Mouse (Mus musculus) left cerebral cortex, postnatal 36 days (tissue): ENCODE data around the gene Bmx. TPM values are rescaled to one million over a fixed set of nuclear protein-coding genes. Genes with fewer than 3 reads are reported as not detected.

ENCODE experiments used
- DNase-seq, 2 experiments: peaks; one replicate each; pipeline ENCODE4 v3.0.0; 2021 to 2022; ENCODE audit warnings: low spot score in 2 of 2, mixed read lengths in 1 of 2
- intact Hi-C: fragments of 180-260 bp; cut with DNase I; formaldehyde crosslinking; loops from one replicate; pipeline ENCODE4 v1.15.1; 2025
- total RNA-seq, 2 experiments: library from RNA; stranded (reverse); gene quantifications; 2 replicates each; pipeline ENCODE4 v1.2.3; 2021

Gene Bmx
- total RNA-seq, 2 experiments from 2014 or later = 0.57 to 0.77 TPM

DNA sequence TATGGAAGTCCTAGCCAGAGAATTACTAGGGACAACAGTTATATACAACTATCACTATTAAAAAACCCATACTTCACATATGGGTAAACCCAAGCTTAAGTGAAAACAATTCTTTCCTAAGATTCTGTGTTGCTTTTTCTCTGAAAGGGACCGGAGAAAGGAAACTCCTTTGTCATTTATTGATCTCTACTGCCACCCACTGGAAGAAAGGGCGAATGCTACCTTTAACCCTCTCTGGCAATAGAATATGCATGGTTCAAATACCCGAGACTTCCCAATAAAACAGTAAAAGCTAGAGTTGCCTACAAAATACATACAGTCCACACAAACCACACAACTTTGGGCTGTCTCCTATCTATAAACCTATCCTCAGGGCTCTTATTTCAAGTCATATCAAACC lies 78.2 kb downstream of the Bmx start:
- intact Hi-C loops = loop anchor here (2.0 to 10.0 kb wide), 3 partner anchors 79 to 1235 kb away; no protein-coding TSS in a partner anchor
- peak in 1 of 2 experiments; percentile 10 for DNase-seq

DNA sequence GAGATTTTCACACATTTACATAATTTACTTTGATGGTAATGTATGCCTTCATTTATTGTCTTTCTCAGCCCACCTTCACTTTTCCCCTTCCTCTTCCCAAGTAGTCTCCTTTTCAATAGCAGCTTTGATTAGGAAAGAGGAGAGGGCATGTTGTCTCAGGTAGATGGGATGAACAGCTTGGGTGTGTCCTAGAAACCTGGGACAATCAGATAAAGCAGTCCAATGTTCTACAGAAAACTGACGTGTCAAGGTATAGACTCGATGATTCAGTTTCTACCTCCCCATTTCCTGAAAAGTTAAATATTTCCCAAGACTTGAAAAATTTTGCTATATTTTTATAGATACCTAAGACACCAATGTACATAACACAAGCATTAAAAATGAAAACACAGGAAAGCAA lies 79.1 kb downstream of the Bmx start:
- intact Hi-C loops = loop anchor here (10.0 kb wide), 1 partner anchor 1234 kb away; no protein-coding TSS in a partner anchor
- no peak for DNase-seq

DNA sequence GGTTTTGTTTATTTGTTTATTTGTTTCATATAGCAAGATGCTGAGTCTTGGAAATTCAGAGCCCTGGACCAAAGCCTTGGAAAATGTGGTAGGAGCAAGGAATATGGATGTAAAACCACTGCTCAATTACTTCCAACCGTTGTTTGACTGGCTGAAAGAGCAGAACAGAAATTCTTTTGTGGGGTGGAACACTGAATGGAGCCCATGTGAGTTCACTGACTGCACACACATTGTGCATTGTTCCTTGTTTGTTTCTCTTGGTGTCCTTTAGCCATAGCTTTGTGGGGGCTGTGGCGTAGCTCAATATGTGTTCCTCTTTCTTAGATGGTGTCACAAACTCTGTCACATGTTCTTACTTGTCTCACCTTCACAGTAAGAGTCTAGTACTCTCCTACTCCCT lies 82.2 kb downstream of the Bmx start:
- DNase-seq = no peak
- intact Hi-C loops = loop anchor here (10.0 kb wide), 1 partner anchor 1231 kb away; no protein-coding TSS in a partner anchor

DNA sequence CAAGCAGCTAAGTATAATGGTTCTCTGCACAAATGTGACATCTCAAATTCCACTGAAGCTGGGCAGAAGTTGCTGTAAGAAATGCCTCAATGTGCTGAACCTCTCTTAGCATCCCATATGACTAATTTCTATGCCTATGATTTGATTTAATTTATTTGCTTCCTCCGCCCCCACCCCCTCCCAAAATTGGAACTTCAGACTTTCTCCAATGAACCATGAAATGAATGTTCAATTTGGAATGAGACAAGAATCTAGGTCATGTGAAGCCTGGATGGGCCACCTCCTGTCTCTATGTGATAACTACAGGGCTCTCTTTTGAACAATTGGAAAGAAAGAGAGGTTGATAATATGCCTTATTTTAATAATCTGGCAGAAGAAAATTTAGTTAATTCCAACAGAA lies 82.7 kb downstream of the Bmx start:
- intact Hi-C loops = loop anchor here (10.0 kb wide), 1 partner anchor 1231 kb away; no protein-coding TSS in a partner anchor
- DNase-seq = no peak

DNA sequence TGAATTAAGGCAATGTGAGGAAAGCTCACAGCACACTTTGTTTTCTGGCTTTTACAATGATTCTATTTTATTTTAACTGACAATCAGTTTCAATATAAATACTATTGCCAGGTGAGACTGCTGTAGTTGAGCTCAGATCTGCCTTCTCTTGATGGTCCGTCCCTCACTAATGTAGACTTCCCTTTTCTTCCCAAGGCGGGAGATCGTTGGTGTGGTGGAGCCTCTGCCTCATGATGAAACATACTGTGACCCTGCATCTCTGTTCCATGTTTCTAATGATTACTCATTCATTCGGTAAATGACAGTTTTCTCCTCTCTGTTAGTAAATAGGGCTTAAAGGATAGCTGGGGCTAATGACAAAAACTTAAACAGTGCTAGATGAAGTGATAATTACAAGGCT lies 84.1 kb downstream of the Bmx start:
- intact Hi-C loops = loop anchor here (10.0 kb wide), 1 partner anchor 1229 kb away; no protein-coding TSS in a partner anchor
- no peak for DNase-seq

DNA sequence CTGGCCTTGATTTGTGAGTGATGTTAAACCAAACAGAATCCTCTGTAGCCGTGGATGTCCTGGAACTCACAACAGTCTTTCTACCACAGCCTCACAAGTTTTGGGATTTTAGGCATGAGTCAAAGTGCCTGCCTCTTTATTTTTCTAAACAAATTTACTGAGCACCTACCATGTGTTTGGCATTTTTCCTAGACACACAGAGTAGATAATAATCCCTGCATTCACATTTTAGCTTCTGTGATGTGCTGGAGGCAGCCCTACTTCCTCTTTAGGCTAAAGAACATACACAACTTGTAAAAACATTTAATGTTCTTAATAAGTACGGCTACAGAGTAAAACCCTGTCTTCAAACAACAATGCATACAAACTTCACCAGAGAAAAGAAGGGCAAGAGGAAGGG lies 87.0 kb downstream of the Bmx start:
- intact Hi-C loops = loop anchor here (10.0 kb wide), 1 partner anchor 1226 kb away; no protein-coding TSS in a partner anchor
- no peak for DNase-seq

DNA sequence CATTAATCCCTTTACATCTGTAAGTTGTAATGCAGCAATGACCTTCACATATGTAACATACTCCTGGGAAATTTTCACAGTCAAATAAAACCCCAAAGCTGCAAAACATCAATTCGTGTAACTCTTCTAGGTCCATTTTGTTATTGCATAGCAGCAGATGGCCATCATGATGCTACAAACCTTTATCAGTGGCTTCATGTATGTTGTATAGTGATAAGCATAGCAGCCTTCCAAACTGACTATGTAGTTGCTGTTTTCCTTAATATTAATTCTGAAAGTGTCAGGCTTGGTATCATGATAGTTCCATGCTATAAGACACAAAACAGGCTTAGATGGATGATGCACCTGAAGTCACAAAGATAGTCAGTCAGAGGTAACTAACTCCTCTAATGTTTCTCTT lies 93.3 kb downstream of the Bmx start:
- no peak for DNase-seq
- intact Hi-C loops = no loop called here

DNA sequence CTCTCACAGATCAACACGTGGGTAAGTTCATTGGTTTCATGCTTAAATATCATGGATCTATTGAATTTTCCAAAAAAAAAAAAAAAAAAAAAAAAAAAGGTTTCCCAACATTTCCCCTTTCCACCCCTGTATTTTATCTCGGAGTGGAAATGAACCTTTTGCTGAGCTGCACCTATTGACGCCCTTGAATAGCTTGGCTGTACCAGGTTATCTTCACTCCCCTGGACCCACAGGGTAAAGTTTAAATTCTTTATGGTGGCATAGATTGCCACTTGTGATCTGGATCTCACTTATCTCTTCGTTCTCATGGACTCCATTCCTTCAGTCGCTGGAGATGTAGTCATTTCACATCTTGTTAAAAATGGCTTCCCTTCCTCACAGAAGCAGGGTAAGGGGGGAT lies 103.4 kb downstream of the Bmx start:
- intact Hi-C loops = no loop called here
- DNase-seq = no peak

DNA sequence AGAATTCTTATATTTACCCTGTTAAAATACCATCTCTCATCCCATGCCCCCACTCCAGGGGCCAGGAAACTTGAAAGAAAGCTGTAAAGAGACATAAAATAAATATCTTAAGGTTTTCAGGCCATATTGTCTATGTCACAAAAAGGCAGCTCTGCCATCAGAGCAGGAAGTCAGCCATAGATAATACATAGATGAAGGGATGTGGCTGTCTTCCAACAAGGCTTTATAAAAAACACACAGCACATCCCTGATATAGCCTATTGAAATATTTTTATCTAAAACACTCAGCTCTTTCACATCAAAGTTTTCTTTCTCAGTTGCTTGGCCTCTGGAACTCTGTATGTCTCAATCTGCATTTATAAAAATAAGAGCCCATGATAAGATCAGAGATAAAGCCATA lies 104.4 kb downstream of the Bmx start:
- no peak for DNase-seq
- intact Hi-C loops = no loop called here

DNA sequence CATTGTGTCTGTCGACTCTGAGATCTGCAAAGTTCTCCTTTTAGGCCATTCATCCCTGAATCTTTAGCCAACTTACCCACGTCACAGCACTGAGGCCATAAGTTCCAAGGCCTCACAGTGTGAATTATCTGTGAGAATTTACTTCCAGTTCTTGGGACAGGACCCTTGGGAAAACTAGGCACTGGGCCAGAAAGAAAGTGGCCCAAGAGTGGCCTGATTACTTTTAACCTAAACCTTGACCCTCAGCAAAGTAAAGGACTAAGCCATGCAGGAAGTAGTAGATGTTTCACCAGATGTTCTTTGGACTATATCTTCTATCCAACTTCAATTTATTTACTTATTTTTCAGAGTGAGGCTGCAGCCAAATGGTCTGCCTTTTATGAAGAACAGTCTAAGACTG lies 105.3 kb downstream of the Bmx start:
- intact Hi-C loops = no loop called here
- no peak for DNase-seq

DNA sequence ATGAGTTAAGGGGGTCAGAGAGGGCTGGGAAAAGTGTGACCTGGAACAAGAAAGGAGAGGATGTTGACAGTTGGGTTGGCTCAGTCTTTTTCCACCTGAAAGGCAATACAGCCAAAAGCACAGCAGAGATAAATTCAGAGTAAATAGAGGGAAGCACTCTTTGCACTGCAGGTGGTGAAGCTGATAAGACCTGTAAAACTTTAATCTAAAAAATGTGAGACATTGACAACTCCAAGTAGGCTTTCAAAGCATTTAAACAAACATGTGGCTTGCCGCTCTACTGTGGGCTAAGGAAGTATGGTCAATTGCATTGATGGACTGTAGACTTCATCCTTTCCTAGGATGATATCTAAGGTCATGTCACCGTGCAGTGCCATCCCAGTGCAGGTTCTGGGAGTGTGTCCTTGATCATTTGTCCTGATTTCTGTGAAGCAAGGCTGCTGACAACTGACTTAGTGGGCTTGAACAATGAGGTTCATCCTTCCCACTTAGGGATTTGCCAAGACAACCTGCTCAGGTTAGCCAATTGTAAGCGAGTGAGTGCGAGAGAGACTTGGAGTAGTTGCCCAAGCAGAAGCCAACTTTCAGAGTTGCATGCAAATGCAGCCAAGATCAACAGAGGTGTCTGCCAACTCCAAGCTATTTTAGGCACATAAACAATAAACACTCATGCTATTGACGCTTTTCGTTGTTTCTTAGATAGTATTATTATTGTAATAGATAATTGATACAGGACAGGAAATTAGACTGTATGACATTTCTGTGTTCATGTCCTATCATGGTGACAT lies 112.3 kb downstream of the Bmx start:
- intact Hi-C loops = no loop called here
- no peak for DNase-seq

Other genes with a start within 250 kb of the Bmx start
- 1 to 10 TPM; 3.2 TPM for gene Car5b, start 230.2 kb downstream of the Bmx start, total RNA-seq
- 10 to 100 TPM; 10.5 to 11.2 TPM for gene Siah1b, start 181.7 kb downstream of the Bmx start, total RNA-seq
- not detected for gene Cltrn, start 169.4 kb downstream of the Bmx start, total RNA-seq
- 1 to 10 TPM; 1.7 to 1.8 TPM for gene Ace2, start 118.9 kb downstream of the Bmx start, total RNA-seq
- 1 to 10 TPM; 6.7 to 7.8 TPM for gene Pir, start 11.2 kb upstream of the Bmx start, total RNA-seq
- 1 to 10 TPM; 1.8 to 2.3 TPM for gene Vegfd, start 115.2 kb upstream of the Bmx start, total RNA-seq
- 1 to 10 TPM; 5.8 to 7.2 TPM for gene Piga, start 161.6 kb upstream of the Bmx start, total RNA-seq
- gene Asb11, start 178.8 kb upstream of the Bmx start, total RNA-seq = 1 to 10 TPM; 4.9 to 8.0 TPM
- not detected for gene Asb9, start 248.1 kb upstream of the Bmx start, total RNA-seq